Mouse (Mus musculus) T-cell, adult 2 months (primary cell): ENCODE measurements around the gene Mecom.

Experiments used
- DNase-seq: peaks from one replicate; pipeline ENCODE4 v3.0.0; 2022; ENCODE audit warnings: low spot score

Gene Mecom

GRCm38 (mm10) chr3:30014962-30015660, 532.7 kb downstream of the Mecom start:
- no peak for DNase-seq

GRCm38 (mm10) chr3:30014279-30014678, 533.5 kb downstream of the Mecom start:
- DNase-seq: no peak

DNA sequence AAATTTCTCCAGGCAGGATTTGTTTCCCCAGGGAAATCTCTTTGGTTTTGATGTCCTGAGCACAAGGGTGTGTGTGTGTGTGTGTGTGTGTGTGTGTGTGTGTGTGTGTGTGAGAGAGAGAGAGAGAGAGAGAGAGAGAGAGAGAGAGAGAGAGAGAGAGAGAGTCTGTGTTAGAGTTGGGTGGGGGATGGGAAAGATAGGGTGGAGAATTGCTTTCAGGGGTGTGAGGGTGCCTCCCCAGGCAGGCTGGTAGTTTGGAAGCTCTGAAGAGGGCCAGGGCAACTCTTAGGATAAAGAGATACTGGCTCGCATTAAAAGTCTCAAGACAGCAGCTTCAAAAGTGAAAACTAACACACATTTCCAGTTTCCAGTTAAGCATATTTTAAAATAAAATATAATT, 534.4 kb downstream of the Mecom start:
- DNase-seq: no peak

- DNase-seq: no peak
Observed at GRCm38 (mm10) chr3:30012666-30013365, 535.0 kb downstream of the Mecom start.

DNA sequence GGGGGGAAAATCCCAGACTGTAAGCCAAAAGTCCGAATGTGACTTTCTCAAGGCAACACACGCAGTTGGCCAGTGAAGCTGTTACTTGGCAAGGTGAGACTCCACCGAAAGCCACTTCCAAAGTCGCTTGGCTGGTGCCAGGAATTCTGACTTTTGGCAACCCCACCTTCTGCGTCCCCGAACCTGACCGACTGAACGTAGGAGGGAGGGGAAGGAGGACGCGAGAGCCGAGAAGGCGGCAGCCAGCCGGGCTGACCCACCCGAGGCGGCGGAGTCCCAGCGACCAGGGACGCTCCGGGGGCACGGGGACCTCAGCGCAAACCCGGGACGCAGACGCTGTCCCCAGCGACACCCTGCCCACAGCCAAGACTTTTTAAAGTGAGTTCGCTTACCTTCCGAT, 535.7 kb downstream of the Mecom start:
- no peak for DNase-seq

DNA sequence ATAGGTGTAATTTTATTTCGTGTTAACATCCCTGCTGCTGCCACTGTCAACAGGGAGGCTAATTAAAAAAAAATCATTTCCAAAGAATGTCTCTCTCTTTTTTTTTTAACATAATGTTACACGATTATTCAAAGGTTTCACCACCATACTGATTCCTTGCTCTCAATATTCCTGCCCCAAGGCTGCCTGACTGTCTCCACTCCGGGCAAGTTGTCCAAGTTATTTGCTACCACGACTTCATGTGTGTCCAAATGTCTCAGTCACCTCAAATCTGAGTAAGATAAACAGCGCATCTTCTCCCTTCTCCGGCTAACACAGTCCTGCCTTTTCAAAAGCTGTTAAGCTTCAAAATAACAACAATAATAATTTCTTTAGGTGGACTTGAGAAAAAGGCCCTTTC, 536.1 kb downstream of the Mecom start:
- DNase-seq: no peak

- DNase-seq: no peak
Observed at GRCm38 (mm10) chr3:30010889-30011288, 536.9 kb downstream of the Mecom start.

DNA sequence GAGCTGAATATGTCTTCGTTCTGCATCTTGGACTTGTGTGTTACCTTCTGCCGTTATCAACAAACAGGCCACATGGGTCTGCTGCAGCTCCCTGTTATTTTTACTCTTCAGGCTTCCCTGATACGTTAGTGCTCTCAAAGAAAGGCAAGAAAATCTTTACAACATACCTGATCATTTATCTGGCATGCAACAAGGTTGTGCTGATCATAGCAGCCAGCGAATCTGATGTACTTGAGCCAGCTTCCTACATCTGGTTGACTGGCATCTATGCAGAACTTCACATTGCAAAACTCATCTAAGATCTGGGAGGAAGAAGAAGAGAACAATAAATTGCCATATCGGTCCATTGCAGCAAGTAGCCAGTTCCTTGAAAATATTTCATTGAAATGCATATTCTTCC, 538.2 kb downstream of the Mecom start:
- DNase-seq: no peak

- DNase-seq: no peak
Observed at GRCm38 (mm10) chr3:30004888-30005405, 542.9 kb downstream of the Mecom start.

DNA sequence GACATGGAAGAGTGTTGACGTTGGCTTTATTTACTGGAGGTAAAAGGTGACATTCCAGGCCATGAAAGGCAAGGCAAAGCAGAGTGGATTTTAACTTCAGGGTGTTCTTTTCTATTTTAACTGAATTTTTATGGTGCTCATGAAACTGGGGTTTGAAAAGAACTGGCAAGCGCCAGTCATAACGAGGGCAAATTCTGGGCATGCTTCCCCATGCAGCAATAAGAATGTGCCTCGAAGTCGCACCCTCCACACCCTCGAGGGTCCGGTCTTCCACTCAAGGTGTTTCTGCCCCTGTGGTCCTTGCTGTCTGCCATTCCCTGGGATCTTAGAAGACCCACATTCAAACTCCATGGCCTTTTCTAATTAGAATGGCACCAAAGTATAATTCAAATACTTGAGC, 547.5 kb downstream of the Mecom start:
- no peak for DNase-seq

- no peak for DNase-seq
Observed at GRCm38 (mm10) chr3:29999035-29999434, 548.8 kb downstream of the Mecom start.

- DNase-seq: no peak
Observed at GRCm38 (mm10) chr3:29997068-29997467, 550.7 kb downstream of the Mecom start.

GRCm38 (mm10) chr3:29993346-29993745, 554.5 kb downstream of the Mecom start:
- DNase-seq: no peak

- no peak for DNase-seq
Observed at GRCm38 (mm10) chr3:29991523-29991922, 556.3 kb downstream of the Mecom start.

- no peak for DNase-seq
Observed at GRCm38 (mm10) chr3:29984431-29984830, 563.4 kb downstream of the Mecom start.

DNA sequence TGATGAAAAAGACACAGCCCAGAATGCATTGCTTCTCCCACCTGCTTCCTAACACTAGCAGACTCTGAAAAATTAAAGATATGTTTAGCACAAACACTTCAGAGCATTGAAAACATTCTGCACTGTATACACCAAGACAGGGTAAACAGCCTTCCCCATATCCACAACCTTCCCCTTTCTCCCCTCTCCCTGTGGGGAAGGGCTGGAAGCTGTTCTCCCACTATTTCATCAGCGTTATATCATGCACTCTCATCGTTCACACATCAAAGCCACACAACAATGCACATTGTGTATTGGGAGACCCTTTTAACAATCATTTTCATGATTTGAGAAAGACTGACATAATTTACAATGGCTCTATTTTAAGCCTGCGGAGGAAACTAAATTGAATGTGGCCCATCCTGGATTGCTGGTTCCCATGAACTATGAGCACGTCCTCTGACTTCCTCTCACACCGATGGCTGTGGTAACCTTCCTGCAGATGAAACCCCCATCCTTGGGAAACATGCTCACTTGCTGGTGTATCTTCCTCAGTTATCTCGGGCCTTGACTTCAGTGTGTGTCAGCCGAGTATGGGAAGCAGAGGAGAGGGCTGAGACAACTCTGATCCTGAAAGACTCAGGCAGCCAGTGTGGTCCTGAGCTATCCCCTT, 566.4 kb downstream of the Mecom start:
- DNase-seq: no peak

- DNase-seq: no peak
Observed at GRCm38 (mm10) chr3:29980531-29980930, 567.3 kb downstream of the Mecom start.

- DNase-seq: no peak
Observed at GRCm38 (mm10) chr3:29976580-29976979, 571.2 kb downstream of the Mecom start.

DNA sequence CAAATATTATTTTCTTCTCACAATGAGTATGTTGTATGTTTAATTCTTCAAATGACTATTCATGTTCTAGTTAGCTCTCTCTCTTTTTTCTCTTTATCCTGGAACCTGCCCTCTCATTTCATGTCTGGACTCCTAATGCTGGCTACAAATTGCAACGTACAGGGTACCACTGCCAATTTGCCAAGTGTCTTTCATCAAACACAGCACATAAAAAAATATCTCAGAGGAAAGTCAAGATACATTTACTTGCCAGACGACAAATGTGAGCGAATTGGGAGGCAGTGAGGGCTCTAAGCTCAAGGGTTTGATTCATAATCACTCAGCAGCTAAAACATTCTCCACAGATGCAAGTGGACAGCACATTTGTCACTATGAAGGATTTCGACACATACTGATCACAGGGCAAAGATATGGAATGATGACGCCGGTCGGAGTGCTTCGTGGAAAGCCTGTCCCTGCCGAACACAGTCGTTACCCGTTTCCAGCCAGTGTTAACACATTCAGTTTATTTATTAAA, 579.3 kb downstream of the Mecom start:
- DNase-seq: no peak

DNA sequence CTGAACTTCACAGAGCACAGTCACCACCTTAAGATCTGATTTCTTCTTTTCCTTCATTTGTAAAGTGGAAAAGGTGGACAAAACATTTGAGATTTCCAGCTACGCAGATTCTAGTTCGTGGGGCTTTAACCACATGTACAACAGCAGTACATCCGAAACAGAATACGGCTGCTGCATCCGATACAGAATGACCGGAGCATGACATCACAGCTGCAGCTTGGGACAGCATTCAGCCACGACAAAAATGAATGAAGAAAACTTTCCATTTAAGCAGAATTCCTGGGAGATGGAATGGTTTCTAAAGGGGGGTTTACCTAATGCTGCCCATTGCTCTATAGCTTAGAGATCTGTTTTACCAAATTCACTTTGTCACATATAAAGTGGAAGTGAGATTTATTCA, 583.9 kb downstream of the Mecom start:
- DNase-seq: no peak

DNA sequence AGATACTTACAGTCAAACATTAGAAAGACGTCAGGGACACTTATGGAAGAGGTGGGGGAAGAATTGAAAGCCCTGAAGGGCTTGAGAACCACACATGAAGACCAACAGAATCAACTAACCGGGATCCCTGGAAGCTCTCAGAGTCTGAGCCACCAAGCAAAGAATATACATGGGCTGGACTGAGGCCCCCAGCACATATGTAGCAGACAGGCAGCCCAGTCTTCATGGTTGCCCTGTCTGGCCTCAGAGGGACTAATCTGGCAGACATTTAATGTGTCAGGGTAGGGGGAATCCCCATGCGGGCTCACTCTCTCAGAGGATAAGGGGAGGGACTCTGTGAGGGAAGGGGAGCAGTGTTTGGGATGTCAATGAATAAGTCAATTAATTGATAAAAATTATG, 584.4 kb downstream of the Mecom start:
- DNase-seq: no peak

DNA sequence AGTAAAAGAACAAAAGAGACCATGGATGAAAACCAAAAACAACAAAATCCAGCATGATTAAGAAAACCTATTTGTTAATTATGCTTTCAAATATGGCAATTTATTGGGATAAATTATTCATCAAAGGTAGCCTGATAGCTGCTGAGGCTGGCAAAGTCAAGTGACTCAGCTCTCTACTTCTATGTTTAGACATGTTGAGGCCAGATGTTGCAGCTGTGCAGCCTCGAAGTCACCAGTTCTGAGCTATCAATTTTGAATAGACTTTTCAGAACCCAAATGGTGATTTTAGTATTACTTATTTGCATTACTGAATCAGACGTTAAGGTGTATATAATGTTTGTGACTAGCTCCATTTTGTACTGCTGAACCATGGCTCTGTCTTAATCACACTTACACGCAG, 588.8 kb downstream of the Mecom start:
- no peak for DNase-seq
